Mouse (Mus musculus): Measurements from ENCODE around the gene Mtnr1a.

DNA sequence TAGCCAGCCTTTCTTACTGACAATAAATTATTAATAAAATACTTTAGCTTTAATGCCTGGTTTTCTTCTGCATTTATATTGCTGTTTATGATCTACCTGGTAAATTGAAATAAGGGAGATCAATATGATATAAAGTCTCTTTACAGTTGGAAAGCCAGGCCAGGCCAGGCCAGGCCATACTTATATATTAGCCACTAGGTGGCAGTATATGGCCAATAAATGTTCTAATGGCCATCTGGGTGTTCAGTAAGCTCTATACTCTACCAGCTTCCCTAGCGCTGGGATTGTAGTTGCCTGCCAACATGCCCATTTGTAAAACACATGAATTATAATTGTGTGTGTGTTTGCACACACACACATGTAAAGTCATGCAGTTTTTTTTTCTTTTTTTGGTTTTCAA, 16.7 kb upstream of the Mtnr1a start:
- TF ChIP-seq BHLHE40 (IDR thresholded peaks at IDR 0.05; ENCODE audit: low read depth, low read length), result no peak
- TF ChIP-seq ZNF384 (IDR thresholded peaks at IDR 0.05; ENCODE audit: low read depth, low read length), result no peak
- TF ChIP-seq POLR2A (IDR thresholded peaks at IDR 0.05; ENCODE audit: low read depth, low read length), result no peak
- TF ChIP-seq EP300 (IDR thresholded peaks at IDR 0.05; ENCODE audit: low read length), result no peak
- no peak for TF ChIP-seq KAT2A (IDR thresholded peaks at IDR 0.05; ENCODE audit: insufficient replicate concordance, low read length)
- 0 out of 4 replicates have a peak, but pooled peaks of 1 of the 2 experiments have one; percentile 9 for TF ChIP-seq CTCF (conservative IDR thresholded peaks at IDR 0.05 in 1 of 2, IDR thresholded peaks at IDR 0.05 in 1 of 2; ENCODE audit: low read depth in 2 of 2, low read length in 2 of 2)
- no peak for TF ChIP-seq MAZ (IDR thresholded peaks at IDR 0.05; ENCODE audit: low read depth, low read length)
- TF ChIP-seq E2F4 (IDR thresholded peaks at IDR 0.05; ENCODE audit: insufficient replicate concordance, low read depth, low read length), result no peak
- TF ChIP-seq MAX (IDR thresholded peaks at IDR 0.05; ENCODE audit: low read length), result no peak
- no peak for TF ChIP-seq ETS1 (conservative IDR thresholded peaks at IDR 0.05; ENCODE audit: low read depth, low read length)
- TF ChIP-seq SIN3A (IDR thresholded peaks at IDR 0.05; ENCODE audit: low read length), result no peak
- TF ChIP-seq POLR2AphosphoS2 (IDR thresholded peaks at IDR 0.05; ENCODE audit: low read depth, low read length), result no peak
- no peak for TF ChIP-seq USF1 (IDR thresholded peaks at IDR 0.05; ENCODE audit: low read depth, low read length)
- TF ChIP-seq PAX5 (IDR thresholded peaks at IDR 0.05; ENCODE audit: low read length), result no peak
